Mouse (Mus musculus) cerebellum, postnatal 25 days (tissue): ENCODE measurements at regions not wholly inside any gene's neighbourhood (a gene's known extent, or its start where the extent isn't known, plus 50 kb on each side); places are given as distances from the start of the nearest gene placed in this dataset.
"Not testable (repeated sequence)": the region's sequence is repeated elsewhere in the genome, so short reads cannot be mapped to it uniquely, and the experiment has no call there.

Experiments
- DNase-seq, 2 experiments: peaks; one replicate each; pipeline ENCODE4 v3.0.0; 2021; ENCODE audit warnings: mixed read lengths in 2 of 2

GRCm38 (mm10) chr17:83049972-83050535 lies 165.0 kb upstream of the Pkdcc start:
- DNase-seq = no peak

- no peak for DNase-seq
Observed at GRCm38 (mm10) chr17:83050591-83051197, 164.4 kb upstream of the Pkdcc start.

GRCm38 (mm10) chr17:83052613-83053140 lies 162.4 kb upstream of the Pkdcc start:
- no peak for DNase-seq

- DNase-seq = no peak
Observed at GRCm38 (mm10) chr17:83057832-83058231, 157.3 kb upstream of the Pkdcc start.

- DNase-seq = no peak
Observed at GRCm38 (mm10) chr17:83061843-83062242, 153.2 kb upstream of the Pkdcc start.

GRCm38 (mm10) chr17:83063848-83064247 lies 151.2 kb upstream of the Pkdcc start:
- no peak for DNase-seq

- not testable (repeated sequence) for DNase-seq
Observed at GRCm38 (mm10) chr17:83064376-83064775, 150.7 kb upstream of the Pkdcc start.

GRCm38 (mm10) chr17:83069246-83069645 lies 145.8 kb upstream of the Pkdcc start:
- no peak for DNase-seq

- DNase-seq = no peak
Observed at GRCm38 (mm10) chr17:83071746-83072145, 143.3 kb upstream of the Pkdcc start.

- DNase-seq = no peak
Observed at GRCm38 (mm10) chr17:83072175-83072574, 142.9 kb upstream of the Pkdcc start.

GRCm38 (mm10) chr17:83074893-83075292 lies 140.2 kb upstream of the Pkdcc start:
- no peak for DNase-seq

- no peak for DNase-seq
Observed at GRCm38 (mm10) chr17:83077737-83078600, 137.1 kb upstream of the Pkdcc start.

- DNase-seq = no peak
Observed at GRCm38 (mm10) chr17:83078601-83079360, 136.3 kb upstream of the Pkdcc start.

GRCm38 (mm10) chr17:83079361-83079685 lies 135.8 kb upstream of the Pkdcc start:
- no peak for DNase-seq

- no peak for DNase-seq
Observed at GRCm38 (mm10) chr17:83081729-83082128, 133.4 kb upstream of the Pkdcc start.

- no peak for DNase-seq
Observed at GRCm38 (mm10) chr17:83083521-83083920, 131.6 kb upstream of the Pkdcc start.

- peak in 1 of 2 experiments; percentile 22 for DNase-seq
Observed at GRCm38 (mm10) chr17:83085792-83086475, 129.2 kb upstream of the Pkdcc start.

GRCm38 (mm10) chr17:83086703-83087102 lies 128.4 kb upstream of the Pkdcc start:
- no peak for DNase-seq

GRCm38 (mm10) chr17:83088471-83088870 lies 126.6 kb upstream of the Pkdcc start:
- DNase-seq = no peak

- no peak for DNase-seq
Observed at GRCm38 (mm10) chr17:83089856-83090692, 125.0 kb upstream of the Pkdcc start.

- DNase-seq = no peak
Observed at GRCm38 (mm10) chr17:83093862-83094261, 121.2 kb upstream of the Pkdcc start.
